Mouse (Mus musculus) CH12.LX (cell line): ENCODE measurements around the gene Fgfr2.

Experiments
- CHD2 ChIP-seq: IDR thresholded peaks from 2 replicates; pipeline ENCODE4 v1.6.1; 2011; ENCODE audit warnings: low read length, improper control_type of control experiment
- CTCF ChIP-seq, 2 experiments: IDR thresholded peaks in 1 of 2; conservative IDR thresholded peaks in 1 of 2; 2 replicates each; pipeline ENCODE4 v1.5.1; 2011 to 2012; ENCODE audit warnings: low read depth in 2 of 2, low read length in 2 of 2, improper control_type of control experiment in 1 of 2, inconsistent platforms in 1 of 2, mild to moderate bottlenecking in 1 of 2, moderate library complexity in 1 of 2
- EP300 ChIP-seq: IDR thresholded peaks from 2 replicates; pipeline ENCODE4 v1.6.1; 2011; ENCODE audit warnings: low read length, improper control_type of control experiment
- TCF12 ChIP-seq: IDR thresholded peaks from 2 replicates; pipeline ENCODE4 v1.6.1; 2014; ENCODE audit warnings: low read depth, mild to moderate bottlenecking, inconsistent platforms, low read length, improper control_type of control experiment
- USF1 ChIP-seq: IDR thresholded peaks from 2 replicates; pipeline ENCODE4 v1.6.1; 2014; ENCODE audit warnings: low read depth, mild to moderate bottlenecking, inconsistent platforms, low read length, improper control_type of control experiment
- ZMIZ1 ChIP-seq: IDR thresholded peaks from 2 replicates; pipeline ENCODE4 v1.6.1; 2012; ENCODE audit warnings: low read depth, mild to moderate bottlenecking, inconsistent platforms, low read length, improper control_type of control experiment

DNA sequence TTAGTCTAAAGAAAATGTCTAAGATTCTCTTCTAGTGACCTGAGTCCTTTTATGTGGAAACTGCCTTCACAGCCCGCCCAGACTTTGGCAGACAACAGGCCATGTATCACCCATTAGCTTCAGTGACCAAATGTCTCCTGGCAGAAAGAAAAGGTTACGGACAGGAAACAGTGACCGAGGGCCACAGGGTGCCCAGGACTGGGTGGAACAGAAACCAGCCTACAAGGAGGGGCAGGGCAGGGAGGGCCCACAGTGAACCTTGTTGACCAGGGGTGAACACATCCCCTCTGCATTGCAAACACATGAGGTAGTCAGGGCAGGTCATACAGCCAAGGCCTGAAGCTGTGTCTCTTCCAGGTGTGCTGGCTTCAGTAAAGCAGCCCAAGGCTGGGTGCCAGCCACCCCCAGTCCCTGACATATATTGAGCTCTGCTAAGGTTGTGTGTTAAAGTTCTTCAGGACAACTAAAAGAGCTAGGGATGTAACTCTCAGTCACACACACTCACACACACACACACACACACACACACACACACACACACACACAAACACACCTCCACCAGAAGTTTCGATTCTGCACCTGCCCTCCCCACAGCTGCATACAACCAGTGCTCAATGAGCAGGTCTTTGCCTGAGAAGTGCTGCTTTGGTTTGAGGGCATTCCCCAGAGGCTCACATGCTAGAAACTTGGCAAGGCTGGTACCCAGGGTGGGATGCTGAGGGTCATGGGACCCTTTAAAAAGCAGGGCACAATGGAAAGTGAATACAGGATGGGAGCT, 855.2 kb downstream of the Fgfr2 start:
- TF ChIP-seq EP300 (peak; percentile 76), USF1 (no peak), CTCF (conservative IDR thresholded peaks at IDR 0.05 in 1 of 2, IDR thresholded peaks at IDR 0.05 in 1 of 2; ENCODE audit: low read depth in 2 of 2, low read length in 2 of 2) (no peak), TCF12 (peak; percentile 98), ZMIZ1 (no peak), CHD2 (no peak)
